Mouse (Mus musculus) layer of hippocampus, adult 2 months (tissue): Measurements from ENCODE around the gene Cc2d1a. TPM values are rescaled to one million over a fixed set of nuclear protein-coding genes. Genes with fewer than 3 reads are reported as not detected.

Source experiments
- DNase-seq, 2 experiments: peaks; one replicate each; pipeline ENCODE4 v3.0.0; 2022; ENCODE audit warnings: low spot score in 2 of 2
- H3K27ac ChIP-seq: fragments of 200-600 bp; 2 replicates; pipeline ENCODE4 v1.8.1; 2022
- H3K4me3 ChIP-seq: fragments of 200-600 bp; 2 replicates; pipeline ENCODE4 v1.8.1; 2022; ENCODE audit warnings: mild to moderate bottlenecking
- CTCF ChIP-seq: fragments of 200-600 bp; conservative IDR thresholded peaks from 2 replicates; pipeline ENCODE4 v1.8.1; 2022; ENCODE audit warnings: antibody characterized with exemption, mild to moderate bottlenecking, moderate library complexity
- long read RNA-seq, 2 experiments: library from polyadenylated mRNA; stranded (forward); transcript quantifications; one replicate each; pipeline ENCODE4 v2.0.0; 2021; ENCODE audit warnings: borderline mapping rate in 2 of 2
- total RNA-seq, 2 experiments: library from RNA; stranded (reverse); gene quantifications; 2 replicates each; pipeline ENCODE4 v1.2.3; 2021

The Cc2d1a gene
- total RNA-seq: 10 to 100 TPM; 53.2 to 57.8 TPM
- long read RNA-seq, experiment 1, transcript Cc2d1a-201 (29 exons, 3,471 nt): major isoform, 20 of 56 reads
- long read RNA-seq, experiment 1, partial matches to known transcripts: 16 of 56 reads
- long read RNA-seq, experiment 1, other reads (novel, unspliced or antisense): 20 of 56 reads
- long read RNA-seq, experiment 2, transcript Cc2d1a-201 (29 exons, 3,471 nt): major isoform, 24 of 59 reads
- long read RNA-seq, experiment 2, partial matches to known transcripts: 5 of 59 reads
- long read RNA-seq, experiment 2, other reads (novel, unspliced or antisense): 30 of 59 reads

DNA sequence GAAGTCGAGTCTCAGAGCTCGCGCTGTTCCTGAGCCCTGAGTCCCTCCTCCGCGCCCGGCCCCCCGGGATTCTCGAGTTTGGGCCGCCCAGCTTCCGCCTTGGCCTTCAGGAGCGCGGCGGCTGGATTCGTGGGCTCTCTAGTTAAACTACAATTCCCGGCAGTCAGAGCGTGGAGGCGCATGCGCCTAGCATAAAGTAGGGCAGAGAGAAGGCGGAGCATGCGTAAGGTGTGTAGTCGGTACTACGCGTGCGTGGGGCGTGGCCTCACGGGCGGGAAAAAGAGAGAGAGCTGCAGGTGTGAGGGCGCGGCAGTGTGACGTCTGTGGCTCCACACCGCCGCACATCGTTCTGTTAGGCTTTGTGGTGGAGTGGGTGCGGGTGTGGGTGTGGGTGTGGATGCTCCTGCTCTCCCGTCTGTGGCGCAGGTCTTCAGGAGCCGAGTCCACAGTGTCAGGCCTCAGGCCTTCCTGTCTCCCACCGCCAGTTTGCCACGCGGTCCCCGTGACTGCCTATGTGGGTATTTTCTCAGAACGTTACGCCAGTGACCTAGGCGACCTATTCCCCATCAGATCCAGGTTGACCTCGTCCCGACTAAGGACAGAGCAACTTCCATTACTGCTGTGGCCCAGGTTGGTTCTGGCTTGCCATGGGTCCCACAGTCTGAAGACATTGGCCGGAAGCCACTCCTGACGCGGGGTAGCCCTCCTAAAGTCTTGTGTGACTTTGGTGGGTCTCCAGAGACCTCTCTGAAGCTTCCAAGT lies at the start of gene Cc2d1a, which contains the start of gene 4930432K21Rik:
TSS of gene Cc2d1a (minus strand) at position 168 of the 762 bp plus-strand sequence.
TSS of gene 4930432K21Rik (plus strand) at position 257 of the 762 bp plus-strand sequence.
- Histone ChIP-seq H3K4me3 (peak within 1 kb of the TSS; percentile 61), H3K27ac (peak within 1 kb of the TSS; percentile 91)
- DNase-seq: peak; percentile 93 to 97
- no peak for TF ChIP-seq CTCF

DNA sequence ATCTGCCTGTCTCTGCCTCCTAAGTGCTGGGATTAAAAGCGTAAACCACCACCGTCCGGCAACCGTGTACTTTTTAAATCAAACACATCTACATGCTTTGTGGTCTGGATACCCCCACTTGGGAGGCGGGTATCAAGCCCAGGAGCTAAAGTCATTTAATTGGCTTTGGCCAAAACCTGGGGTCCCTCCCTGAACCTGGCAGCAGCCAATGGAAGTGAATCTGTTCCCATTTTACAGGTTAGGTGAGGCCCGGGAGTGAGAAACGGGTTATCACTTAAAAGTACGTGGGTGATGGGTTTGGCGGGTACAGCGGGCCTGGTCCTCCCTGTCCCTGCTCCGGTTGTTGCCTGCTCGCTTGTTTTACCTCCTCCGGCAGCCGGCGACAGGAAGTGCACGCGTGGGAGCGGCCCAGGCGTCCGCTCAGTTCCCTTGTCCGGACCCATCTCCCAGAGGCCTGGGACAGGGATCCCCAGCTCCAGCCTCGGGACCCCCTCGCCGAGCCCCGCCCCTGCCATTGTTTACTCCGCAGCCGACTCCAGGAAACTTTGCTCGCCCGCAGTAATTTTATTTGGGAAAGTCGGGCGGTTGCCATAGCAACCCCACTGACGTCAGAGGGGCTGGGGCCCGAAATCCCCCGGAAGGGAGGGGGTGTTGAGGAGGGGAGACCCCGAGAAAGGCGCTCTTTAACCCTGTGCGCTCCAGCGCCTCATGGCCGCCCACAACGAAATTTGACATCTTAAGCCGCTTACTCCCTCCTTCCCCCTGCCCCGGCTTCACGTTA lies 49.6 kb upstream of the Cc2d1a start:
- Histone ChIP-seq H3K27ac (peak overlapping the region; percentile 82), H3K4me3 (peak overlapping the region; percentile 59)
- DNase-seq: peak; percentile 70 to 71
- no peak for TF ChIP-seq CTCF

DNA sequence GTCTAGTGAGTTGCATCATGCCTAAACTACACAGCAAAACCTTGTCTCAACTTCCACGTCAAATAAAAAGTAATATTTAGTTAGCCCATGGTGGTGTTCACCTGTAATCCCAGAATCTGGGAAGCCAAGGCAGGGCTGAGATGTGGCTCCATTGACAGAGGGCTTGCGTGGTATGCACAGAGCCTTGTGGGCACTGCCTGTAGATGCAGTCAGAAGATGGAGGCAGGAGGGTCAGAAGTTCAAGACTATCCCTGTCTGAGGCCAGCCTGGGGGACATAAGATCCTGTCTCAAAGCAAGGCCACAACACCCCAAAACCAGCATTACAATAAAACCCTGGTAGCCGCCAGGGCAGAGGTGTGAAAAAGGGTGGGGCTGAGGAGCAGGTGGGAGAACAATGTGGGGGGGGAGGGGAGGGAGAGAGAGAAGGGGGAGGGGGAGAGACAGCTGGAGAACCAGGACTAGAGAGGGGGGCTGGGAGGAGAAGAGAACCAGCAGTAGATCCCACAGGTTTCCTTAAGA lies 46.5 kb upstream of the Cc2d1a start:
- no peak for TF ChIP-seq CTCF
- Histone ChIP-seq H3K4me3 (no peak overlapping the region), H3K27ac (no peak overlapping the region)
- DNase-seq: no peak

DNA sequence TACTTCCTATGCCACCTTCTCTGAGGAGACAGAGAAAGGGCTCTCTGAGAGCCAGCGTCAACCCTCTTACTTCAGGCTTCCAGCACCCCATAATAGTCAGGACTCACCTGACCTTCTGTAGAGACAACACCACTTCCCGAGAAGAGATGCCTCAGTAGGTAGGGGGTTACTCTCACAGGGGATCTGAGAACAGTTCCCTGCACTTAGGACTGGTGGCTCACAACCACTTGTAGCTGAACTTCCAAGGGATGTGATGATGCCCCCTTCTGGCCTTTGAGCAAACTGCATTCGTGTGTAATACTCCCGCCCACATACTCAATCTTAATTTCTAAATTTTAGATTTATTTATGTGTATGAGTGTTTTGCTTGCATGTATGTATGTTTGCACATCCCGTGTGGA lies 45.8 kb upstream of the Cc2d1a start:
- TF ChIP-seq CTCF: peak; percentile 65
- Histone ChIP-seq H3K27ac (no peak overlapping the region), H3K4me3 (no peak overlapping the region)
- no peak for DNase-seq

DNA sequence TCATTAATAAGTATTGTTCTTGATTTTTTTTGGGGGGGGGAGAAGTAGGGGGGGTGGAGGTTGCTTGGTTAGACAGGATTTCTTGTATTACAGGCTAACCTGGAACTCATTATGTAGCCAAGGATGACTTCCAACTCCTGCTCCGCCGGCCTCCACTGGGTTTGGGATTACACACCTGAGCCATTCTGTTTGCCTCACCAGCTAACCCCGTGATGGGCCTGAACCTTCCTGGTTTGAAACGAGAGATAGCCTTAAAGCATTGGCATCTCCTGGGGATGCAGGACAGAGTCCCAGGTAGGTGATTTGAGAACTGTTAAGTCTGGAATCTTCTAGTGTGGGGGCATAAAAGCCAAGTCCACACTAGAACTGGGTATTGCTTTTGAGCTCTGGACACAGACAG lies 45.4 kb upstream of the Cc2d1a start:
- Histone ChIP-seq H3K27ac (no peak overlapping the region), H3K4me3 (no peak overlapping the region)
- TF ChIP-seq CTCF: no peak
- no peak for DNase-seq

DNA sequence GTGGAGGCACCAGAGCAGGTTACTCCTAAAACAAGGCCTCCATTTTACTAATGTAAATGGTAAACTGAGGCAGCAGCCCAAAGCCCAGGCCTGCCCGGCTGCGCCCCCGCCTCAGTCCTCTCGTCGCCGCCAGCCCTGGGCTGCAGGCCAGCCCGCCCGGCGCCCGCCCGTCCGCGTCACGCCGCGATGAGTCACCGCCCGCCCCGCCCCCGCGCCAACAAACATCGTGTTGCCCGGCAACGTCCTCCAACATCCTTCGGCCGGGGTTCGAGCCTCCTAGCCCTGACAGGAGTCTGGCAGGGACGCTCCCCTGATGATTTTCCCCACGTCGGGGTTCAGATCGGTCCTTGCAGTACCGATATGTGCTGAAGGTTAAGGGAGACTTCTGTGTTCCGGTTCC lies 44.8 kb upstream of the Cc2d1a start:
- H3K4me3 ChIP-seq: peak overlapping the region; percentile 42
- peak in 1 of 2 experiments; percentile 67 for DNase-seq
- TF ChIP-seq CTCF: no peak
- H3K27ac ChIP-seq: peak overlapping the region; percentile 88

DNA sequence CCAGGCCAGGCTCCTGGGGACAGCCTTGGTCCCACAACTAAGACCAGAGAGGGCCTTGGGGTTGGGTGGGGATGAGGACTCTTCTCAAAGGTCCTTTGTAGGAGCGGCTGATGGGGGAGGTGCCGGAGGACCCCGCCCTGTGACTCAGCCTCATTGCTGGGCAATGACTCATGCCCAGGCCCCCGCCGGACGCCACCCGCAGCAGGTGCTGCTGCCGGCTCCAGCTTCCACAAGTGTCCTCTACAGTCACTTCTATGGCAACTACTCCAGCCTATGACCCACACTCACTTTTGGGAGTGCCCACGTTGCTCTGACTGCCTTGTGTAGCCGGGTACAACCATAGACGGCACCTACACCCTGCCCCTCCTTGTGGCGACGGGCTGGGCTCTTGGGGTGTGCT lies 44.3 kb upstream of the Cc2d1a start:
- peak overlapping the region; percentile 88 for H3K27ac ChIP-seq
- no peak for DNase-seq
- no peak for TF ChIP-seq CTCF
- H3K4me3 ChIP-seq: peak overlapping the region; percentile 42

DNA sequence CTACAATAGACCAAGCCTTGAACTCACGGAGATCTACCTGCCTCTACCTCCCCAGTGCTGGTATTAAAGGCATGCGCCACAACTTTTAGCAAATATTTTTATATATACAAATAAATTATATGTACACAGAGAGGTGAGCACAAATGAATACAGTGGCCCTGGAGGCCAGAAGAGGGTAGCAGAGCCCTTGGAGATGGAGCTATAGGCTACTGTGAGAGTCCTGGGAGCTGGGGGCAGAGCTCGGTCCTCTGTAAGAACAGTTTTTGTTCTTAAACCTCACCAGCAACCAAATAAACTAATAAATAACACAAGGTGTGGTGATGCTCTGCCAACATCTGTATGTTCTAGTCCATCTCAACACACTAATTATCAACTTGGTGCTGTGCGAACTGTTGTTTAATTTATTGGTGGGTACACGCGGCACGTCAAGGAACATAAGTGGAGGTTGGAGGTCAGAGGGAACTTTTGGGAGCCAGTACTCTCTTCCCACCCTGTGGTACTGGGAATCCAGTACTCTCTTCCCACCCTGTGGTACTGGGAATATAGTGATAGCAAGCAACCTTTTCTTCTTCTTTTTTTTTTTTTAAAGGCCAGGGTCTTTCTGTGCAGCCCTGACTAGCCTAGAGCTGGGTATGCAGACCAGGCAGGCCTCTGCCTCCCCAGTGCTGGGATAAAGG lies 42.6 kb upstream of the Cc2d1a start:
- TF ChIP-seq CTCF: peak; percentile 66
- no peak for DNase-seq
- Histone ChIP-seq H3K27ac (no peak overlapping the region), H3K4me3 (no peak overlapping the region)

DNA sequence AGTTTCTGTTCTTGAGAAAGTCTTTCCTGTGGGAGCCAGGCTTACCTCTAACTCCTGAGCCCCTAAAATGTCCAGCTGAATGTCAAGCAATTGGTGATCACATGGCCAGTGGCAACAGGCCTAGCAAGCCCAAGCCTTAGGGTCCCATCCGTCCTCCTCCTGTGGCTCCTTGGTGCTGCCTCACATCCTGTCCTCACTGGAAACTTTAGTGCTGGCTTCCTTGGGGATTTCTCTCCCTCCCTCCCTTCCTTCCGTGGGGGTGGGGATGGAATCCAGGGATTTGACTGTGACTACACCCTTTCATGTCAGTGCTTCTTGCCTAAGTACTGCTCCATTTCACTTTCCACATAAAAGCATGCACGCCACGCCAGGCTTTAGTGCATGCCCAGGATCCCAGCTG lies 41.9 kb upstream of the Cc2d1a start:
- TF ChIP-seq CTCF: no peak
- DNase-seq: no peak
- no peak overlapping the region for H3K27ac ChIP-seq
- no peak overlapping the region for H3K4me3 ChIP-seq

DNA sequence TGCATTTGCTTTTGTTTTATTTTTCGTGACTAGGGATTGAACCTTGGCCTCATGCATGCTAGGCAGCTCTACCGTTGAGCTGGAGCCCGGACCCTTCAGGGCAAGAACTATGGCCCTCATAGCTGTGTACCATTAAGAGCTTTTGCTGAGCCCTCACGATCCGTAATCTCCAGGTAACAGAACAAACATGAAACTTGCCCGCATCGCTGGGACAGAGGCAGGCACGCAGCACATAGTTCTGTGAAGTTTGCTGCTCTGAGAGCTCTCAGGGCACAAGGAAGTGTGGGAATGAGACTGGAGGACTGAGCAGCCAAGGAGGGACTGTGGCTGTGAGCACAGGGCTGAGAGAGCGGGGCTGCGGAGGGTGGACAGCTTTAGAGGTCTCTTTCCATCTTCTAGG lies 40.9 kb upstream of the Cc2d1a start:
- no peak for DNase-seq
- no peak for TF ChIP-seq CTCF

DNA sequence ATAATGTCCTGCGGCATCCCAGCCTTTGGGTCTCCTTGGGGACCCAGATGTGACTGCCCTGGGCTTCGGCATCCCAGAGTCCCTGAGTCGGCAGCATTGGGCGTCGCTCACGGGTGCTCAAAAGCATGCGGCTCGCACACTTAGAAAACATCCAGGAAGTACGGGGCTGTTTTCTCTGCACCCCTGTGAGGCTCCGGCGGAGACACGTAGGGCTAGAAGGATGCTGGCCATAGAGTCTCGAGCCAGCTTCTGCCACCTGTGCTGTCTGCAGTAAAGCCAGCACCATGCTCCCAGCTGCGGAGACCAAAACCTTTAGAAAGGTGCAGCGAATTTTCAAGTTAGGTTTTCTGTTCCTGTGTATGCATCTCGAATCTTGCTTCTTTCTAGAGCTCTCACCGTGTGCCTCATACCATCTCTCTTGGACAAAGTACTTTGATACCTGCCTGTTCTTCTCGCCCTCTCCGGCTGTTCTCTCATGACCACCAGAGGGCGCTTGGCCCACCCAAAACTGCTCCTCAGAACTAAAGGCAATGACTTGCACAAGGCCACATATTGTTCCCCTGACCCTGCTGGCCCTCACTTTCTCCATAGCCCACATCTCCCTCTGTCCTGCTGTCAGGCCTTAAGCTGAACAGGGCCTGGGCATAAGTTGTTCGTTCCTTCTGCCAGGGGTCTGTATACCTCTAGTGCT lies 39.5 kb upstream of the Cc2d1a start:
- TF ChIP-seq CTCF: peak; percentile 88
- Histone ChIP-seq H3K4me3 (peak overlapping the region; percentile 47), H3K27ac (peak overlapping the region; percentile 61)
- peak in 1 of 2 experiments; percentile 60 for DNase-seq

More for the DNA sequence above, 40.9 kb upstream of the Cc2d1a start:
- Histone ChIP-seq H3K27ac (no peak overlapping the region), H3K4me3 (no peak overlapping the region)

DNA sequence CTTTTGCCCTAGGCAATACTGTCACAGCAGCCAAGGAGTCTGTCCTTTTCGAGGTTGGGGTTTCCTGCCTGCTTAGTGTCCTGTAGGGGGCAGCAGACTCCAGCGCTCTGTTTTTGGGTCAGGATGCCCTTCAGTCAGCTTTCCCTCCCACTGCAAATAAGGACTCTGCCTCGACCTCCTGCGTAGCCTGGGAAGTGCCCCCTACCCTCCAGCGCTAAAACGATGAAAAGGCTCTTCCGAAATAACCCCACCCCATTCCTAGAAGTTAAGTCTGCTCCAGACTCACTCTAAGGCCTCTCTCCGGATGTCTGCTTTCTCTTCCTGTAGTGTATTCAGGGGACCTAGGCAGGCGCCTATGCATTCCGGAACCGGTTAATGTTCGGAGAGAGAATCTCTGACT lies 38.8 kb upstream of the Cc2d1a start:
- H3K27ac ChIP-seq: peak overlapping the region; percentile 61

More for the DNA sequence above, 38.8 kb upstream of the Cc2d1a start:
- TF ChIP-seq CTCF: peak; percentile 98
- peak overlapping the region; percentile 47 for H3K4me3 ChIP-seq
- peak; percentile 76 to 79 for DNase-seq
